Mouse (Mus musculus) hindbrain, embryonic 10.5 days (tissue): ENCODE data around the gene Proser3. TPM values are rescaled to one million over a fixed set of nuclear protein-coding genes. Genes with fewer than 3 reads are reported as not detected.

Source experiments
- DNase-seq: peaks from one replicate; pipeline ENCODE4 v3.0.0-alpha.2; 2017; ENCODE audit warnings: low spot score
- H3K27ac ChIP-seq: fragments of 300-500 bp; sonication (generic); 2 replicates; pipeline ENCODE4 v1.5.1; 2016; ENCODE audit warnings: mild to moderate bottlenecking, moderate library complexity
- H3K27me3 ChIP-seq: fragments of 300-500 bp; sonication (generic); 2 replicates; pipeline ENCODE4 v1.6.1; 2016; ENCODE audit warnings: mild to moderate bottlenecking; ENCODE audit not compliant: poor library complexity, insufficient read depth, severe bottlenecking
- H3K36me3 ChIP-seq: fragments of 300-500 bp; sonication (generic); 2 replicates; pipeline ENCODE4 v1.6.1; 2016; ENCODE audit warnings: mild to moderate bottlenecking, moderate library complexity
- H3K4me1 ChIP-seq: fragments of 300-500 bp; sonication (generic); replicated peaks from 2 replicates; pipeline ENCODE4 v1.6.1; 2016; ENCODE audit warnings: mild to moderate bottlenecking
- H3K4me3 ChIP-seq: fragments of 300-500 bp; sonication (generic); 2 replicates; pipeline ENCODE4 v1.5.1; 2016; ENCODE audit warnings: mild to moderate bottlenecking, moderate library complexity
- H3K9me3 ChIP-seq: fragments of 300-500 bp; sonication (generic); 2 replicates; pipeline ENCODE4 v1.6.1; 2016; ENCODE audit warnings: mild to moderate bottlenecking, moderate library complexity
- WGBS: fragments of 180-500 bp; shearing (Covaris S2); methylation state at CpG from one replicate; pipeline ENCODE4 v1.1.7; 2016; 5-methylcytosine and 5-hydroxymethylcytosine counted together
- polyA plus RNA-seq: library from polyadenylated mRNA; unstranded; fragments of >200 nt; fragmentation: Nextera tagmentation; extraction: Ambion mirVana; gene quantifications from 2 replicates; pipeline ENCODE4 v1.2.1, GENCODE M21; 2016

Proser3 gene
- polyA plus RNA-seq, 1 experiment from 2014 or later, result 15.1 TPM

- H3K4me3 ChIP-seq, result peak overlapping the region; percentile 68
- peaks cover 56% of the 10 kb centered on the region for H3K36me3 ChIP-seq
- H3K9me3 ChIP-seq, result no peaks in the 10 kb centered on the region
- peak overlapping the region; percentile 96 for H3K27ac ChIP-seq
- DNase-seq, result no peak
- WGBS, result 9% methylated on average over 23 of the region's 23 CpGs
- H3K27me3 ChIP-seq, result peaks cover 6% of the 10 kb centered on the region; the same call in 1 of the 2 replicates
- H3K4me1 ChIP-seq, result peaks cover 22% of the 10 kb centered on the region
These were observed 1.0 kb upstream of the Proser3 start for GRCm38 (mm10) chr7:30553021-30553589.

- peaks cover 54% of the 10 kb centered on the region for H3K36me3 ChIP-seq
- WGBS, result 3% methylated on average over 10 of the region's 10 CpGs
These were observed 526 bp downstream of the Proser3 start for GRCm38 (mm10) chr7:30551445-30552101.

GRCm38 (mm10) chr7:30550603-30551002, 1.5 kb downstream of the Proser3 start:
- Histone ChIP-seq H3K4me1 (peaks cover 19% of the 10 kb centered on the region), H3K36me3 (peaks cover 54% of the 10 kb centered on the region), H3K4me3 (no peak overlapping the region), H3K9me3 (no peaks in the 10 kb centered on the region), H3K27me3 (peaks cover 6% of the 10 kb centered on the region; the same call in 1 of the 2 replicates), H3K27ac (no peak overlapping the region)
- 94% methylated on average over 1 of the region's 1 CpGs for WGBS
- no peak for DNase-seq

More at GRCm38 (mm10) chr7:30551445-30552101, 526 bp downstream of the Proser3 start:
- Histone ChIP-seq H3K4me1 (peaks cover 19% of the 10 kb centered on the region), H3K4me3 (peak overlapping the region; percentile 68), H3K27me3 (peaks cover 6% of the 10 kb centered on the region; the same call in 1 of the 2 replicates), H3K9me3 (no peaks in the 10 kb centered on the region), H3K27ac (peak overlapping the region; percentile 96)
- no peak for DNase-seq

- H3K4me1 ChIP-seq, result peaks cover 19% of the 10 kb centered on the region
- WGBS, result 92% methylated on average over 2 of the region's 2 CpGs
- H3K27me3 ChIP-seq, result peaks cover 6% of the 10 kb centered on the region; the same call in 1 of the 2 replicates
- H3K9me3 ChIP-seq, result no peaks in the 10 kb centered on the region
- DNase-seq, result no peak
- H3K27ac ChIP-seq, result no peak overlapping the region
- peaks cover 50% of the 10 kb centered on the region for H3K36me3 ChIP-seq
- no peak overlapping the region for H3K4me3 ChIP-seq
These were observed 2.2 kb downstream of the Proser3 start for GRCm38 (mm10) chr7:30549880-30550279.

GRCm38 (mm10) chr7:30544327-30544726, 7.8 kb downstream of the Proser3 start:
- H3K27me3 ChIP-seq, result no peaks in the 10 kb centered on the region
- no peak overlapping the region for H3K27ac ChIP-seq
- peaks cover 88% of the 10 kb centered on the region for H3K36me3 ChIP-seq
- H3K4me1 ChIP-seq, result no peaks in the 10 kb centered on the region
- no peaks in the 10 kb centered on the region for H3K9me3 ChIP-seq
- DNase-seq, result no peak
- no peak overlapping the region for H3K4me3 ChIP-seq
- WGBS, result 95% methylated on average over 2 of the region's 2 CpGs

- H3K27ac ChIP-seq, result no peak overlapping the region
- H3K4me1 ChIP-seq, result peaks cover 5% of the 10 kb centered on the region
- no peak for DNase-seq
- H3K4me3 ChIP-seq, result no peak overlapping the region
- H3K36me3 ChIP-seq, result peaks cover 66% of the 10 kb centered on the region
- 88% methylated on average over 7 of the region's 7 CpGs for WGBS
- H3K9me3 ChIP-seq, result no peaks in the 10 kb centered on the region
- H3K27me3 ChIP-seq, result no peaks in the 10 kb centered on the region
These were observed 11.5 kb downstream of the Proser3 start for GRCm38 (mm10) chr7:30540572-30540971.

GRCm38 (mm10) chr7:30534633-30535577, 17.2 kb downstream of the Proser3 start, which contains the start of gene Arhgap33:
Arhgap33 (minus strand) TSS chr7:30535060.
- Histone ChIP-seq H3K9me3 (no peaks in the 10 kb centered on the region), H3K4me3 (peak within 1 kb of the TSS; percentile 78), H3K36me3 (peaks cover 51% of the 10 kb centered on the region), H3K27ac (peak within 1 kb of the TSS; percentile 97), H3K27me3 (peaks cover 21% of the 10 kb centered on the region; the same call in 1 of the 2 replicates), H3K4me1 (peaks cover 45% of the 10 kb centered on the region)
- WGBS, result under 1% methylated on average over 83 of the region's 84 CpGs
- DNase-seq, result peak; percentile 98

- H3K27me3 ChIP-seq, result peaks cover 21% of the 10 kb centered on the region; the same call in 1 of the 2 replicates
- H3K36me3 ChIP-seq, result peaks cover 51% of the 10 kb centered on the region
- peak overlapping the region; percentile 97 for H3K27ac ChIP-seq
- peaks cover 45% of the 10 kb centered on the region for H3K4me1 ChIP-seq
- H3K4me3 ChIP-seq, result peak overlapping the region; percentile 78
- WGBS, result 6% methylated on average over 26 of the region's 26 CpGs
- H3K9me3 ChIP-seq, result no peaks in the 10 kb centered on the region
- DNase-seq, result no peak
These were observed 18.0 kb downstream of the Proser3 start for GRCm38 (mm10) chr7:30533941-30534632.

- no peaks in the 10 kb centered on the region for H3K9me3 ChIP-seq
- DNase-seq, result peak; percentile 67
- H3K36me3 ChIP-seq, result peaks cover 55% of the 10 kb centered on the region
- 5% methylated on average over 8 of the region's 8 CpGs for WGBS
- H3K27me3 ChIP-seq, result peaks cover 27% of the 10 kb centered on the region; the same call in 1 of the 2 replicates
- H3K4me1 ChIP-seq, result peaks cover 45% of the 10 kb centered on the region
- H3K27ac ChIP-seq, result peak overlapping the region; percentile 97
- peak overlapping the region; percentile 78 for H3K4me3 ChIP-seq
These were observed 19.2 kb downstream of the Proser3 start for GRCm38 (mm10) chr7:30532931-30533330.

- H3K4me3 ChIP-seq, result no peak overlapping the region
- H3K4me1 ChIP-seq, result peaks cover 54% of the 10 kb centered on the region
- peaks cover 67% of the 10 kb centered on the region for H3K36me3 ChIP-seq
- no peak for DNase-seq
- H3K27ac ChIP-seq, result no peak overlapping the region
- H3K27me3 ChIP-seq, result peaks cover 40% of the 10 kb centered on the region
- 82% methylated on average over 9 of the region's 9 CpGs for WGBS
- H3K9me3 ChIP-seq, result no peaks in the 10 kb centered on the region
These were observed 20.7 kb downstream of the Proser3 start for GRCm38 (mm10) chr7:30531291-30531815.

- no peak for DNase-seq
These were observed 25.1 kb downstream of the Proser3 start for GRCm38 (mm10) chr7:30526981-30527380.

GRCm38 (mm10) chr7:30526399-30526798, 25.7 kb downstream of the Proser3 start:
- 23% methylated on average over 17 of the region's 17 CpGs for WGBS
- H3K27me3 ChIP-seq, result peaks cover 32% of the 10 kb centered on the region
- H3K4me1 ChIP-seq, result peaks cover 25% of the 10 kb centered on the region
- no peaks in the 10 kb centered on the region for H3K9me3 ChIP-seq
- no peak for DNase-seq
- 0 out of 2 replicates have a peak overlapping the region, but pooled peaks have one; percentile 24 for H3K27ac ChIP-seq
- H3K36me3 ChIP-seq, result peaks cover 91% of the 10 kb centered on the region
- H3K4me3 ChIP-seq, result peak overlapping the region; percentile 20; the same call in 1 of the 2 replicates

More at GRCm38 (mm10) chr7:30526981-30527380, 25.1 kb downstream of the Proser3 start:
- Histone ChIP-seq H3K36me3 (peaks cover 96% of the 10 kb centered on the region), H3K27ac (no peak overlapping the region), H3K9me3 (no peaks in the 10 kb centered on the region), H3K27me3 (peaks cover 35% of the 10 kb centered on the region), H3K4me1 (peaks cover 25% of the 10 kb centered on the region), H3K4me3 (0 out of 2 replicates have a peak overlapping the region, but pooled peaks have one; percentile 20)
- WGBS, result 85% methylated on average over 14 of the region's 14 CpGs
